Mouse (Mus musculus): Measurements from ENCODE around the gene Ndufaf8. TPM values are rescaled to one million over a fixed set of nuclear protein-coding genes. Genes with fewer than 3 reads are reported as not detected.
A peak's percentile ranks its signal among the peaks of the same experiment; 100 is the strongest.

The Ndufaf8 gene
- total and polyA plus RNA-seq, 2 experiments = 13.7 to 55.4 TPM

DNA sequence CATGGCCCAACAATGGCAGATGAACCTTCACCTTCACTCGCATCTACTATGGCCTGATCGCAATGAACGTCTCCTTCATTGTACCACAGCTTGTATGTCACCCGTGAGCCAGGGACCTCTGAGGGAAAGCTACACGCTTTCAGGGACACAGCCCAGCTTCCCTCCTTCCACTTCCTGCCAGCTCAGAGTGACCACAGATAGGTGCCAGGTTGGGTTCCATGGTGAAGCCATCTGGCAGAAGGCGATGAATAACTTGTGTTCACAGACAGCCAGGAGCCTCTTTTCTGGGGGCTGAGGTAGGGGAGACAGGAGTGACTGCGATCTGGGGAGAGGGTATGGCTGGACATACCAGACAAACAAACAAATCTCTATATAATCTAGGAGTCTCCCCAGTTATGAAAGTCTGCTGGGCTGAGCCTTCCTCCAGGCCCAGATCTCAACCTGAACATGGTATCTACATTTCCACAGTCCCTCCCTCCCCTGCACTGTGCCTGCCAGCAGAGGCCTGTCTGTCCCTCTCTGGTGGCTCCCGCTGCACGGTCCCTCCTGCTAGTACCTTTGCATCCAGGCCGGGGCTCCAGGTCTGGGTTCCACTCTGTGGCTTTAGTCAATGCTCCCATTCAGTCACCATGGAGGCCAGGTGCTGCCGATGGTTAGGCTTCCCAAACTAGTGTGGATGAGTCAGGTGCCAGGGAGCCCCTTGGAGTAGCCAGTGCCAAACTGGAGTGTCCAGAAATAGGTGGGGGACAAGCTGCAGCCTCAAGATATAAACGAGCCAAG lies 42.6 kb upstream of the Ndufaf8 start:
- 85% methylated on average over 12 of the region's 12 CpGs for WGBS
- no peaks in the 10 kb centered on the region for H3K27me3 ChIP-seq (ENCODE audit: control insufficient read depth, insufficient read depth, low read length)
- no peaks in the 10 kb centered on the region for H3K79me2 ChIP-seq (ENCODE audit: control insufficient read depth, insufficient read depth, low read length)
- no peaks in the 10 kb centered on the region for H3K36me3 ChIP-seq (ENCODE audit: control insufficient read depth, insufficient read depth, low read length)
- H3K9ac ChIP-seq (ENCODE audit: low read depth, low read length) = no peak overlapping the region
- TF ChIP-seq CTCF (IDR thresholded peaks at IDR 0.05; ENCODE audit: low read depth, low read length) (no peak), POLR2A (IDR thresholded peaks at IDR 0.05; ENCODE audit: extremely low read depth, insufficient read depth, low read length) (no peak)
- no peak overlapping the region for H3K27ac ChIP-seq (replicated peaks; ENCODE audit: insufficient read depth, low read depth, low read length)
- H3K4me1 ChIP-seq (ENCODE audit: control insufficient read depth, insufficient read depth, low read length) = no peaks in the 10 kb centered on the region
- no peak for DNase-seq (ENCODE audit: extremely low read depth, low read depth, low spot score)
- H3K4me3 ChIP-seq (ENCODE audit: insufficient read depth, low read depth, low read length) = no peak overlapping the region

GRCm38 (mm10) chr11:120060634-120061033 lies 38.1 kb upstream of the Ndufaf8 start:
- no peak overlapping the region for H3K27ac ChIP-seq (replicated peaks; ENCODE audit: insufficient read depth, low read depth, low read length)
- H3K79me2 ChIP-seq (ENCODE audit: control insufficient read depth, insufficient read depth, low read length) = no peaks in the 10 kb centered on the region
- no peaks in the 10 kb centered on the region for H3K36me3 ChIP-seq (ENCODE audit: control insufficient read depth, insufficient read depth, low read length)
- no peak overlapping the region for H3K9ac ChIP-seq (ENCODE audit: low read depth, low read length)
- DNase-seq (ENCODE audit: extremely low read depth, low read depth, low spot score) = no peak
- H3K4me1 ChIP-seq (ENCODE audit: control insufficient read depth, insufficient read depth, low read length) = no peaks in the 10 kb centered on the region
- no peak overlapping the region for H3K4me3 ChIP-seq (ENCODE audit: insufficient read depth, low read depth, low read length)
- WGBS = 74% methylated on average over 8 of the region's 8 CpGs
- TF ChIP-seq CTCF (IDR thresholded peaks at IDR 0.05; ENCODE audit: low read depth, low read length) (no peak), POLR2A (IDR thresholded peaks at IDR 0.05; ENCODE audit: extremely low read depth, insufficient read depth, low read length) (no peak)
- H3K27me3 ChIP-seq (ENCODE audit: control insufficient read depth, insufficient read depth, low read length) = no peaks in the 10 kb centered on the region

GRCm38 (mm10) chr11:120063326-120063725 lies 35.4 kb upstream of the Ndufaf8 start:
- no peaks in the 10 kb centered on the region for H3K27me3 ChIP-seq (ENCODE audit: control insufficient read depth, insufficient read depth, low read length)
- no peak for TF ChIP-seq CTCF (IDR thresholded peaks at IDR 0.05; ENCODE audit: low read depth, low read length)
- TF ChIP-seq POLR2A (IDR thresholded peaks at IDR 0.05; ENCODE audit: extremely low read depth, insufficient read depth, low read length) = no peak
- H3K36me3 ChIP-seq (ENCODE audit: control insufficient read depth, insufficient read depth, low read length) = no peaks in the 10 kb centered on the region
- no peak overlapping the region for H3K4me3 ChIP-seq (ENCODE audit: insufficient read depth, low read depth, low read length)
- 89% methylated on average over 5 of the region's 5 CpGs for WGBS
- no peaks in the 10 kb centered on the region for H3K4me1 ChIP-seq (ENCODE audit: control insufficient read depth, insufficient read depth, low read length)
- H3K79me2 ChIP-seq (ENCODE audit: control insufficient read depth, insufficient read depth, low read length) = no peaks in the 10 kb centered on the region
- H3K9ac ChIP-seq (ENCODE audit: low read depth, low read length) = no peak overlapping the region
- H3K27ac ChIP-seq (replicated peaks; ENCODE audit: insufficient read depth, low read depth, low read length) = no peak overlapping the region
- no peak for DNase-seq (ENCODE audit: extremely low read depth, low read depth, low spot score)

DNA sequence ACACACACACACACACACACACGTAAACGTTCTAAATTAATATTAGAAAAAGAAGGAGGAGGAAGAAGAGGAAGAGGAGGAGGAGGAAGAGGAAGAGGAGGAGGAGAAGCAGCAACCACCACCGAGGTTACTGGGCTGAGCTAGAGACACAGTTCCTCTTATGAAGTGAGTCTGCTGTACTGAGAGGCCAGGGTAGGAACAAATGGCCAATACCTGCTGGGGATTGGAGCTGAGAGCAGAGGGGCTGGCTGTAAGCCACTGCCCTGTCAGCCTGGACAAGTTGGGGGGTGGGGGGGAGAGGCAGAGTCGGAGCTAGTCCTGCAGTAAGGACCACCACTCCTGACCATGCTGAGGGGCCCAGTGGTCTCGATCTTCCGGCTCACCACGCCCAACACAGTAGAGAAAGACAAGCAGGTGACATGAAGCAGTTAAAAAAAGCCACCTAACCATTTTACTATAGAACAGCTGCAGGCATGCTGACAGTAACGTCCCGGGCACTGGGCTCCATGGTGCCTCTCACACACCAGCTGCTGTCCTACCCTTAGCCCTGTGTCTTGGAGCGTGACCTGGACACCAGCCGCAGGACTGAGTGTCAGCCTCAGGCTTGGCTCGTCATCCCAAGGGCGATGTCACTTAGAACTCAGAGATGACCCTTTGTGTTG lies 34.6 kb upstream of the Ndufaf8 start:
- Histone ChIP-seq H3K27me3 (ENCODE audit: control insufficient read depth, insufficient read depth, low read length) (no peaks in the 10 kb centered on the region), H3K4me3 (ENCODE audit: insufficient read depth, low read depth, low read length) (no peak overlapping the region), H3K79me2 (ENCODE audit: control insufficient read depth, insufficient read depth, low read length) (no peaks in the 10 kb centered on the region), H3K9ac (ENCODE audit: low read depth, low read length) (no peak overlapping the region), H3K4me1 (ENCODE audit: control insufficient read depth, insufficient read depth, low read length) (no peaks in the 10 kb centered on the region), H3K27ac (replicated peaks; ENCODE audit: insufficient read depth, low read depth, low read length) (no peak overlapping the region), H3K36me3 (ENCODE audit: control insufficient read depth, insufficient read depth, low read length) (no peaks in the 10 kb centered on the region)
- DNase-seq (ENCODE audit: extremely low read depth, low read depth, low spot score) = no peak
- TF ChIP-seq CTCF (IDR thresholded peaks at IDR 0.05; ENCODE audit: low read depth, low read length) = no peak
- TF ChIP-seq POLR2A (IDR thresholded peaks at IDR 0.05; ENCODE audit: extremely low read depth, insufficient read depth, low read length) = no peak
- 88% methylated on average over 13 of the region's 13 CpGs for WGBS

- H3K4me1 ChIP-seq (ENCODE audit: control insufficient read depth, insufficient read depth, low read length) = no peaks in the 10 kb centered on the region
- no peak overlapping the region for H3K27ac ChIP-seq (replicated peaks; ENCODE audit: insufficient read depth, low read depth, low read length)
- no peaks in the 10 kb centered on the region for H3K27me3 ChIP-seq (ENCODE audit: control insufficient read depth, insufficient read depth, low read length)
- 94% methylated on average over 11 of the region's 11 CpGs for WGBS
- no peak overlapping the region for H3K4me3 ChIP-seq (ENCODE audit: insufficient read depth, low read depth, low read length)
- DNase-seq (ENCODE audit: extremely low read depth, low read depth, low spot score) = no peak
- TF ChIP-seq POLR2A (IDR thresholded peaks at IDR 0.05; ENCODE audit: extremely low read depth, insufficient read depth, low read length) (no peak), CTCF (IDR thresholded peaks at IDR 0.05; ENCODE audit: low read depth, low read length) (no peak)
- H3K36me3 ChIP-seq (ENCODE audit: control insufficient read depth, insufficient read depth, low read length) = no peaks in the 10 kb centered on the region
- no peaks in the 10 kb centered on the region for H3K79me2 ChIP-seq (ENCODE audit: control insufficient read depth, insufficient read depth, low read length)
- no peak overlapping the region for H3K9ac ChIP-seq (ENCODE audit: low read depth, low read length)
Observed at GRCm38 (mm10) chr11:120064668-120065040, 34.1 kb upstream of the Ndufaf8 start.

DNA sequence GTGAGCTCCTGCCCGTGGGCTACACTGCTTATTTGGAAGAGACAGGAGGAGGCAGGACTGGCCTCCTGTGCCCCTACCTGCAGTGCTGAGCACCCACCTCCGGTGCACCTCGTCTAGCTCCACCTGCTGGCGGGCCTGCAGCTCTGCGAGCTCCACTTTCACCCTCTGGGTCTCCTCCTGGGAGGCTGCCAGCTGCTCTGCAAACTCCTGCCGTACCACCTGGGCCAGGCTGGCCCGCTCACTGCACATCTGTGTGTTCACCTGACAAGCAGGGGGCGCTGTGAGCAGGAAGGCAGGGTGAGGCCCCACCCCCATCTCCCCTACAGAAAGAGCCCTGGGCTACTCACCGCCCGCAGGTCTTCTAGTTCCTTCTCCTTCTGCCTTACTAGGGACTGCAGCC lies 33.4 kb upstream of the Ndufaf8 start:
- Histone ChIP-seq H3K27ac (replicated peaks; ENCODE audit: insufficient read depth, low read depth, low read length) (no peak overlapping the region), H3K4me1 (ENCODE audit: control insufficient read depth, insufficient read depth, low read length) (no peaks in the 10 kb centered on the region), H3K36me3 (ENCODE audit: control insufficient read depth, insufficient read depth, low read length) (no peaks in the 10 kb centered on the region), H3K9ac (ENCODE audit: low read depth, low read length) (no peak overlapping the region), H3K27me3 (ENCODE audit: control insufficient read depth, insufficient read depth, low read length) (no peaks in the 10 kb centered on the region), H3K79me2 (ENCODE audit: control insufficient read depth, insufficient read depth, low read length) (no peaks in the 10 kb centered on the region), H3K4me3 (ENCODE audit: insufficient read depth, low read depth, low read length) (no peak overlapping the region)
- TF ChIP-seq POLR2A (IDR thresholded peaks at IDR 0.05; ENCODE audit: extremely low read depth, insufficient read depth, low read length) (no peak), CTCF (IDR thresholded peaks at IDR 0.05; ENCODE audit: low read depth, low read length) (peak; percentile 84)
- no peak for DNase-seq (ENCODE audit: extremely low read depth, low read depth, low spot score)
- 49% methylated on average over 10 of the region's 10 CpGs for WGBS
